Mouse (Mus musculus) adrenal gland, postnatal 4 days (tissue): ENCODE measurements around the gene Tm2d1. TPM values are rescaled to one million over a fixed set of nuclear protein-coding genes. Genes with fewer than 3 reads are reported as not detected.

Experiments
- DNase-seq, 2 experiments: peaks; one replicate each; pipeline ENCODE4 v3.0.0; 2021 to 2022; ENCODE audit warnings: low spot score in 2 of 2, mixed read lengths in 2 of 2
- total RNA-seq, 2 experiments: library from RNA; stranded (reverse); gene quantifications; 2 replicates each; pipeline ENCODE4 v1.2.3; 2021

The Tm2d1 gene
- total RNA-seq, 2 experiments from 2014 or later: 36.1 to 36.2 TPM

DNA sequence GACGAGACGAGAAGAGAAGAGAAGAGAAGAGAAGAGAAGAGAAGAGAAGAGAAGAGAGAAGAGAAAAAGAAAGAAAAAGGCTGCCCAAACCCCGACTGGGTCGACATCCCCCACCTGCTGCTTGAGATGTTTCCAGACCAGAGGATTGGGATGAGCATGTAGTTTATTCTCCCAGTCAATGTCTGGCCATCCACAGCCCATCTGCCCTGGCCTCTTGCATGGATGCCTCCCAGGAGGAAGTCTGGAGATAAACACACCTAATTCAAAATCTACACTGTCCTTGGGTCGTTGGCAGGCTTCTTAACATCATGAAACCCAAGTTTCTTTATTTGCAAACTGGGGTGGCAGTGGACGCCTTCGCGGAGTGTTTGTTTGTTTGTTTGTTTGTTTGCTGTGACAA is 47.4 kb downstream of the Tm2d1 start:
- no peak for DNase-seq

DNA sequence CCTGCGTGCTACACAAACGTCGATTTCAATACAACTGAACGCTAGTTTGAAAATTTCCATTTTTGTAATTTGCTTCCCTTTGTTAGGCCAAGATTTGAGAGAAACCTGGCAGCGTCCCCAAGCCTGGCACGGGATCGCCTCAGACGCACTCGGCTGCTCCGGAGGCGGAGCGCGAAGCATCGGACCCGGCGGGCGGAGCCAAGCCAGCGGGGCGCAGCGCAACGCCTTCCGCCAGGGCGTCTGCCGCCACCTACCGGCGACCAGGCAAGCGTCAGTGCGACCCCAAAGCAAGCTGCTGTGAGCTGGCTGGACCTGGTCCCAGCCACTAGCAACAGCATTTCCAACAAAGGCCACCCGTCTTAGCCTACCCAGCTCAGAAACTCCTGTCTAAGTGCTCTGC is 60.9 kb downstream of the Tm2d1 start:
- peak; percentile 88 to 89 for DNase-seq

DNA sequence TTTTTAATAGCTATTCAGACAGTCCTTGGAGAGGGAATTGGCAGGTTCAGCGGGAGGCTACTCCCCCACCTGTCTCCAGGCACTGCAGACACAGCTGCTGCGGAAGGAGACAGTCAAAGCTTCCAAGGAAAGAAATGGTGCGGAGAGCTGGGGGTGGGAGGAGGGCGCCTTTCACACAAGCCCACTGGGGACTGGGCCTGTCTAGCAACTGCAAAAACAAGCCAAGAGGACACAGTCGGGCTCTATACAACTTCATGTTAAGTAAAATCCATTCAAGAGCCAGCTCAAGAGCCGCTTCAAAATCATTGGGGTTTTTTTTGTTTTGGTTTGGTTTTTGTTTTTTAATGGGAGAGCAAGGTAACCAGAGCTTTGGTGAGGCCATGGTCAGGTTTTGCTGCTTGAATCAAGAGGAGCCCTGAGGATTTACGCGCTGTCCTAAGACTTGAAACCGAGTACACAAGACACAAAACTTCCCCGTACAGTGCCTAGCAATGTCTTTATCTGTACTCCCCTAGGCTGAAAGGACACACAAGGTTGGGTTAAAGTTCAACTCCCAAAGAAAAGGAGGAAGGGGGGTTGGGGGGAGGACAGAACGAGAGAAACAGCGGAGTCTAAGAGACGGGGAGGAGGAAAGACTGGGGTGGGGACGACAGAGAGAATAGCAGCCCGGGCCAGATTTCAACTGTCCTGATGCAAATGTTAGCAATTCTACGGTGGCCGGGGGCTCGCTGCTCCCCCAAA is 61.6 kb downstream of the Tm2d1 start:
- DNase-seq: no peak

DNA sequence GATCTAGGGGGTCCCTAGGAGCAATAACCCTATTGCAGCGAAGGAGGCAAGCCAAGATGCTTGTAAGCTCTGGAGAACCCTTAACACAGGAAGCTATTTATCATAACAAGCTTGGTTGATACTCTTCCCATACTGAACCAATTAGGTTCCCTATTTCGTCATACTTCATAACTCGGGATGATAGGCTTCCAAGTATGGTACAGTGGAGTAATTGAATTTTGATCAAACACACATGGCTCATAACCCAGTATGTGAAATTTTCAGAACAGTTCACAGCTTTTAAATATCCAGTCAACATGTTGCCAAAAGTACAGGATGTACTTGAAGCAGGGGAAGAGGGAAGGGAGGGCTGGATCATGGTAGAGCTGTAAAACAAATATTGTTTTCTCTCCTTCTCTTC is 64.3 kb downstream of the Tm2d1 start:
- no peak for DNase-seq

DNA sequence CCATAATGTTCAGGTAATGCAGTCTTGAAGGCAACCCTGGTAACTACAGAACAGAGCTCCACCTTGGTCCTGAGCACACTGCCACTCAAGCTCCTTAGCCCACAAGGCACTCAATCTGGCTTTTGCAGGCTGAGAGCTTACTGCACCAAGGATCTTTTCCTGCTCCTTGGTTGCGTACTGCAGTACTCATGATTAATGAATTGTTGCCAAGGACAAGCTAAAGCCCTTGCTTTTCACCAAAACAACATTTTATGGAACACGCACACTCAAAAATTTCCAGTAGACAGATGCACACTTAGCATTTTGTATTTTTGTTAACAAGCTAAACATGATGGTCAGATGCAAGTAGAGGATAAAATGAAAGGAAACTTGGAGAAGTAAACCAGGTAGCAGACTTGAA is 66.0 kb downstream of the Tm2d1 start:
- no peak for DNase-seq

Other genes with a start within 250 kb of the Tm2d1 start
- 10 to 100 TPM; 10.5 to 15.9 TPM for gene Patj, start 12.5 kb upstream of the Tm2d1 start, total RNA-seq